ENCODE assay signal across 9 mouse cellular contexts in genomic region chr8:105269075-105269458, GRCm38 (mm10). TPM values are rescaled to one million over a fixed set of nuclear protein-coding genes. Genes with fewer than 3 reads are reported as not detected.
DNase-seq lines count a peak whose midpoint lies in the region; ATAC-seq lines count a peak whose summit lies in the region.
"Had no signal": no experiment of that assay in that cellular context is flagged by ENCODE, and none has a peak within 500 bp of the region (broad histone marks: within the 10 kb centered on the region; RNA-seq: fewer than 3 reads in every experiment).

No protein-coding gene starts in this region.

- peak overlapping the region; percentile 74 for H3K9ac ChIP-seq in heart, embryonic 13.5 days
- H3K9ac ChIP-seq in forebrain, embryonic 11.5 days (ENCODE audit: low read length): peak overlapping the region; percentile 24; the same call in 1 of the 2 replicates
- peak overlapping the region; percentile 9; the same call in 1 of the 2 replicates for H3K9ac ChIP-seq in limb, embryonic 11.5 days (ENCODE audit: low read length)
- H3K9ac ChIP-seq in midbrain, embryonic 16.5 days (ENCODE audit: low read depth, low read length): peak overlapping the region; percentile 70

- H3K27ac ChIP-seq in heart, embryonic 13.5 days (replicated peaks): no peak overlapping the region
- no peak overlapping the region for H3K27ac ChIP-seq in forebrain, embryonic 11.5 days (ENCODE audit: low read depth, low read length)
- no peak overlapping the region for H3K27ac ChIP-seq in limb, embryonic 11.5 days (replicated peaks; ENCODE audit: low read depth, low read length)
- peak overlapping the region; percentile 47; the same call in 1 of the 2 replicates for H3K27ac ChIP-seq in midbrain, embryonic 16.5 days (ENCODE audit: low read length)

- H3K9me3 ChIP-seq in heart, embryonic 13.5 days: 0 out of 2 replicates have a peak, but pooled peaks cover 6% of the 10 kb centered on the region
- no peaks in the 10 kb centered on the region; the same call in 1 of the 2 replicates for H3K9me3 ChIP-seq in forebrain, embryonic 11.5 days (ENCODE audit: control insufficient read depth, low read length)
- H3K9me3 ChIP-seq in limb, embryonic 11.5 days (ENCODE audit: control insufficient read depth, low read length): peaks cover 3% of the 10 kb centered on the region; the same call in 1 of the 2 replicates
- H3K9me3 ChIP-seq in midbrain, embryonic 16.5 days (replicated peaks; ENCODE audit: control insufficient read depth, low read length, poor library complexity, severe bottlenecking): no peaks in the 10 kb centered on the region

- H3K27me3 ChIP-seq in heart, embryonic 13.5 days (replicated peaks): peaks cover 90% of the 10 kb centered on the region
- H3K27me3 ChIP-seq in forebrain, embryonic 11.5 days (ENCODE audit: control insufficient read depth, insufficient read depth, low read length): peaks cover 89% of the 10 kb centered on the region
- H3K27me3 ChIP-seq in limb, embryonic 11.5 days (ENCODE audit: control insufficient read depth, insufficient read depth, low read length): peaks cover 82% of the 10 kb centered on the region
- peaks cover 85% of the 10 kb centered on the region for H3K27me3 ChIP-seq in midbrain, embryonic 16.5 days (ENCODE audit: control insufficient read depth, insufficient read depth, low read depth, low read length)
- H3K27me3 ChIP-seq: Patski had no signal

- DNase-seq in heart, postnatal 4 days: no peak
- DNase-seq in forebrain, embryonic 11.5 days (ENCODE audit: low spot score): peak; percentile 61
- DNase-seq in limb, embryonic 11.5 days (ENCODE audit: low spot score): no peak
- no peak for DNase-seq in spleen, postnatal 14 days (ENCODE audit: low spot score in 2 of 2)

- 4% methylated on average over 10 of the region's 10 CpGs for WGBS in heart, embryonic 13.5 days
- 2% methylated on average over 10 of the region's 10 CpGs for WGBS in forebrain, embryonic 11.5 days
- 1% methylated on average over 10 of the region's 10 CpGs for WGBS in limb, embryonic 11.5 days
- 2% methylated on average over 10 of the region's 10 CpGs for WGBS in midbrain, embryonic 16.5 days

- ATAC-seq in heart, embryonic 13.5 days (ENCODE audit: extremely low read depth, insufficient number of reproducible peaks, low FRiP score, low TSS enrichment): no peak
- peak; percentile 12; the same call in 1 of the 2 replicates for ATAC-seq in forebrain, embryonic 11.5 days (replicated peaks; ENCODE audit: low FRiP score)
- peak; percentile 16 for ATAC-seq in limb, embryonic 11.5 days (ENCODE audit: insufficient number of reproducible peaks, low FRiP score, low TSS enrichment, low read depth)
- peak; percentile 47; the same call in 1 of the 2 replicates for ATAC-seq in midbrain, embryonic 16.5 days
- ATAC-seq in monocyte, adult 5-6 weeks (replicated peaks; ENCODE audit: insufficient number of reproducible peaks, low FRiP score, low TSS enrichment, poor library complexity, severe bottlenecking): no peak
- no peak for ATAC-seq in erythroblast, adult 5-6 weeks (replicated peaks; ENCODE audit: low FRiP score, poor library complexity, severe bottlenecking)
- ATAC-seq: Patski had no signal

- H3K4me2 ChIP-seq in heart, embryonic 13.5 days: peak overlapping the region; percentile 96
- H3K4me2 ChIP-seq in forebrain, embryonic 11.5 days (ENCODE audit: low read depth, low read length, severe bottlenecking): peak overlapping the region; percentile 71
- peak overlapping the region; percentile 65 for H3K4me2 ChIP-seq in limb, embryonic 11.5 days (ENCODE audit: low read depth, severe bottlenecking)
- peak overlapping the region; percentile 94 for H3K4me2 ChIP-seq in midbrain, embryonic 16.5 days (ENCODE audit: low read length)

- H3K36me3 ChIP-seq in heart, embryonic 13.5 days: no peaks in the 10 kb centered on the region
- no peaks in the 10 kb centered on the region for H3K36me3 ChIP-seq in forebrain, embryonic 11.5 days (ENCODE audit: control insufficient read depth, insufficient read depth, low read length)
- H3K36me3 ChIP-seq in limb, embryonic 11.5 days (ENCODE audit: control insufficient read depth, insufficient read depth, low read length): no peaks in the 10 kb centered on the region; the same call in 1 of the 2 replicates
- no peaks in the 10 kb centered on the region for H3K36me3 ChIP-seq in midbrain, embryonic 16.5 days (ENCODE audit: control insufficient read depth, insufficient read depth, low read length)

- peak overlapping the region; percentile 60 for H3K4me3 ChIP-seq in heart, embryonic 13.5 days
- H3K4me3 ChIP-seq in forebrain, embryonic 11.5 days (ENCODE audit: low read depth, low read length): peak overlapping the region; percentile 41
- H3K4me3 ChIP-seq in limb, embryonic 11.5 days (ENCODE audit: low read depth, low read length): peak overlapping the region; percentile 32
- peak overlapping the region; percentile 49 for H3K4me3 ChIP-seq in midbrain, embryonic 16.5 days (ENCODE audit: low read depth, low read length)

- peaks cover 41% of the 10 kb centered on the region for H3K4me1 ChIP-seq in heart, embryonic 13.5 days
- H3K4me1 ChIP-seq in forebrain, embryonic 11.5 days (replicated peaks; ENCODE audit: control insufficient read depth, insufficient read depth, low read length): peaks cover 20% of the 10 kb centered on the region
- peaks cover 24% of the 10 kb centered on the region for H3K4me1 ChIP-seq in limb, embryonic 11.5 days (ENCODE audit: control insufficient read depth, insufficient read depth, low read length)
- H3K4me1 ChIP-seq in midbrain, embryonic 16.5 days (ENCODE audit: control insufficient read depth, insufficient read depth, low read length): peaks cover 20% of the 10 kb centered on the region

RNA-seq across cellular contexts. Expression of gene Hsf4, which starts 0.5 kb away (rescaled TPM):
- polyA plus RNA-seq in heart, embryonic 13.5 days (2015; fragmentation: Nextera tagmentation; extraction: Ambion mirVana): 0.15 TPM in 1 of 2 replicates, not detected in the other
- total RNA-seq in heart, postnatal 4 days (2021): 1 to 10 TPM in 1 of 2 experiments, under 1 TPM in 1; 0.81 to 1.5 TPM
- polyA plus RNA-seq in forebrain, embryonic 11.5 days (2014; fragmentation: Nextera tagmentation; extraction: Ambion mirVana): not detected in 2 replicates
- not detected in 2 replicates for polyA plus RNA-seq in limb, embryonic 11.5 days (2014; fragmentation: Nextera tagmentation; extraction: Ambion mirVana)
- 0.35 and 0.40 TPM in 2 replicates for polyA plus RNA-seq in midbrain, embryonic 16.5 days (2015; fragmentation: Nextera tagmentation; extraction: Ambion mirVana)
- 0.96 to 2.5 TPM in 2 of 3 replicates, not detected in the other for total RNA-seq in monocyte, adult 5-6 weeks (2017)
- total RNA-seq in erythroblast, adult 5-6 weeks (2015; ENCODE audit: low replicate concordance): not detected in 2 replicates
- total RNA-seq in erythroblast, adult 5-6 weeks (2017; ENCODE audit: low replicate concordance): not detected in 2 replicates

RNA-seq across cellular contexts. Expression of gene Fbxl8, which starts 4.6 kb away (rescaled TPM):
- 3.2 and 3.3 TPM in 2 replicates for polyA plus RNA-seq in heart, embryonic 13.5 days (2015; fragmentation: Nextera tagmentation; extraction: Ambion mirVana)
- total RNA-seq in heart, postnatal 4 days (2021): 1 to 10 TPM; 3.7 TPM
- 0.53 and 0.69 TPM in 2 replicates for polyA plus RNA-seq in forebrain, embryonic 11.5 days (2014; fragmentation: Nextera tagmentation; extraction: Ambion mirVana)
- polyA plus RNA-seq in limb, embryonic 11.5 days (2014; fragmentation: Nextera tagmentation; extraction: Ambion mirVana): 1.2 and 1.3 TPM in 2 replicates
- polyA plus RNA-seq in midbrain, embryonic 16.5 days (2015; fragmentation: Nextera tagmentation; extraction: Ambion mirVana): 0.82 and 1.1 TPM in 2 replicates
- 3.6 to 5.0 TPM in 2 of 3 replicates, not detected in the other for total RNA-seq in monocyte, adult 5-6 weeks (2017)
- total RNA-seq in erythroblast, adult 5-6 weeks (2015; ENCODE audit: low replicate concordance): 1.3 and 3.5 TPM in 2 replicates
- total RNA-seq in erythroblast, adult 5-6 weeks (2017; ENCODE audit: low replicate concordance): 0.28 and 0.94 TPM in 2 replicates

RNA-seq across cellular contexts. Expression of gene Tradd, which starts 4.7 kb away (rescaled TPM):
- polyA plus RNA-seq in heart, embryonic 13.5 days (2015; fragmentation: Nextera tagmentation; extraction: Ambion mirVana): 18.3 and 18.8 TPM in 2 replicates
- total RNA-seq in heart, postnatal 4 days (2021): 10 to 100 TPM in 1 of 2 experiments, 1 to 10 TPM in 1; 9.4 to 10.1 TPM
- polyA plus RNA-seq in forebrain, embryonic 11.5 days (2014; fragmentation: Nextera tagmentation; extraction: Ambion mirVana): 12.0 and 12.5 TPM in 2 replicates
- 11.1 and 13.6 TPM in 2 replicates for polyA plus RNA-seq in limb, embryonic 11.5 days (2014; fragmentation: Nextera tagmentation; extraction: Ambion mirVana)
- 12.8 and 14.0 TPM in 2 replicates for polyA plus RNA-seq in midbrain, embryonic 16.5 days (2015; fragmentation: Nextera tagmentation; extraction: Ambion mirVana)
- 16.2 to 28.9 TPM (median 23.3 TPM) in 3 replicates for total RNA-seq in monocyte, adult 5-6 weeks (2017)
- total RNA-seq in erythroblast, adult 5-6 weeks (2015; ENCODE audit: low replicate concordance): 2.3 and 3.5 TPM in 2 replicates
- total RNA-seq in erythroblast, adult 5-6 weeks (2017; ENCODE audit: low replicate concordance): 3.6 and 5.9 TPM in 2 replicates

RNA-seq across cellular contexts. Expression of gene Nol3, which starts 6.9 kb away (rescaled TPM):
- 2.5 and 2.7 TPM in 2 replicates for polyA plus RNA-seq in heart, embryonic 13.5 days (2015; fragmentation: Nextera tagmentation; extraction: Ambion mirVana)
- 10 to 100 TPM in 1 of 2 experiments, 1 to 10 TPM in 1; 9.9 to 11.0 TPM for total RNA-seq in heart, postnatal 4 days (2021)
- polyA plus RNA-seq in forebrain, embryonic 11.5 days (2014; fragmentation: Nextera tagmentation; extraction: Ambion mirVana): 1.6 and 2.1 TPM in 2 replicates
- 1.0 and 1.2 TPM in 2 replicates for polyA plus RNA-seq in limb, embryonic 11.5 days (2014; fragmentation: Nextera tagmentation; extraction: Ambion mirVana)
- polyA plus RNA-seq in midbrain, embryonic 16.5 days (2015; fragmentation: Nextera tagmentation; extraction: Ambion mirVana): 4.5 and 4.7 TPM in 2 replicates
- total RNA-seq in monocyte, adult 5-6 weeks (2017): not detected in 3 replicates
- total RNA-seq in erythroblast, adult 5-6 weeks (2015; ENCODE audit: low replicate concordance): not detected in 2 replicates
- not detected in 2 replicates for total RNA-seq in erythroblast, adult 5-6 weeks (2017; ENCODE audit: low replicate concordance)

RNA-seq across cellular contexts. Expression of gene B3gnt9, which starts 14.1 kb away (rescaled TPM):
- polyA plus RNA-seq in heart, embryonic 13.5 days (2015; fragmentation: Nextera tagmentation; extraction: Ambion mirVana): 11.8 and 14.5 TPM in 2 replicates
- total RNA-seq in heart, postnatal 4 days (2021): 1 to 10 TPM; 9.0 TPM
- 2.9 and 4.3 TPM in 2 replicates for polyA plus RNA-seq in forebrain, embryonic 11.5 days (2014; fragmentation: Nextera tagmentation; extraction: Ambion mirVana)
- polyA plus RNA-seq in limb, embryonic 11.5 days (2014; fragmentation: Nextera tagmentation; extraction: Ambion mirVana): 2.4 and 3.4 TPM in 2 replicates
- 5.8 and 8.9 TPM in 2 replicates for polyA plus RNA-seq in midbrain, embryonic 16.5 days (2015; fragmentation: Nextera tagmentation; extraction: Ambion mirVana)
- 0.29 TPM in 1 of 3 replicates, not detected in the others for total RNA-seq in monocyte, adult 5-6 weeks (2017)
- not detected in 2 replicates for total RNA-seq in erythroblast, adult 5-6 weeks (2015; ENCODE audit: low replicate concordance)
- total RNA-seq in erythroblast, adult 5-6 weeks (2017; ENCODE audit: low replicate concordance): 0.09 TPM in 1 of 2 replicates, not detected in the other

Comparison
In these comparisons a context has a peak if more than half of its experiments do, and no peak if none do; other contexts are left out.
1. ATAC-seq: peak in forebrain, embryonic 11.5 days (single experiment), limb, embryonic 11.5 days (single experiment) and midbrain, embryonic 16.5 days (single experiment); none in heart, embryonic 13.5 days (single experiment), monocyte, adult 5-6 weeks (single experiment) and erythroblast, adult 5-6 weeks (single experiment).
2. H3K9ac ChIP-seq: peak in every context shown above with its lines; median percentile 74 in heart, embryonic 13.5 days; 70 in midbrain, embryonic 16.5 days; 24 in forebrain, embryonic 11.5 days; 9 in limb, embryonic 11.5 days.
3. Peak in every context shown above with its lines, with median percentiles within 50 percentile points of each other: H3K4me2 ChIP-seq and H3K4me3 ChIP-seq.